Mouse (Mus musculus) forebrain, embryonic 13.5 days (tissue): ENCODE measurements around the gene Sp100. TPM values are rescaled to one million over a fixed set of nuclear protein-coding genes. Genes with fewer than 3 reads are reported as not detected.
A peak's percentile ranks its signal among the peaks of the same experiment; 100 is the strongest.

Source experiments
- ATAC-seq: fragments of 200-750 bp; cut with Nextera tagmentation; 2 replicates; pipeline ENCODE4 v1.8.0; 2017
- H3K27ac ChIP-seq: fragments of 300-500 bp; sonication (generic); 2 replicates; pipeline ENCODE4 v1.5.1; 2015; ENCODE audit warnings: inconsistent platforms, mild to moderate bottlenecking, moderate library complexity
- H3K27me3 ChIP-seq: fragments of 300-500 bp; sonication (generic); 2 replicates; pipeline ENCODE4 v1.6.1; 2015; ENCODE audit warnings: mild to moderate bottlenecking, inconsistent platforms
- H3K36me3 ChIP-seq: fragments of 300-500 bp; sonication (generic); 2 replicates; pipeline ENCODE4 v1.6.1; 2015; ENCODE audit warnings: mild to moderate bottlenecking, inconsistent platforms; ENCODE audit not compliant: poor library complexity, severe bottlenecking
- H3K4me1 ChIP-seq: fragments of 300-500 bp; sonication (generic); 2 replicates; pipeline ENCODE4 v1.6.1; 2015; ENCODE audit warnings: inconsistent platforms
- H3K4me2 ChIP-seq: fragments of 300-500 bp; sonication (generic); 2 replicates; pipeline ENCODE4 v1.6.1; 2015; ENCODE audit warnings: inconsistent platforms, mild to moderate bottlenecking, moderate library complexity
- H3K4me3 ChIP-seq: fragments of 300-500 bp; sonication (generic); 2 replicates; pipeline ENCODE4 v1.5.1; 2015; ENCODE audit warnings: mild to moderate bottlenecking, inconsistent platforms
- H3K9ac ChIP-seq: fragments of 300-500 bp; sonication (generic); 2 replicates; pipeline ENCODE4 v1.6.1; 2015; ENCODE audit warnings: mild to moderate bottlenecking, inconsistent platforms
- H3K9me3 ChIP-seq: fragments of 300-500 bp; sonication (generic); replicated peaks from 2 replicates; pipeline ENCODE4 v1.6.1; 2016; ENCODE audit warnings: inconsistent platforms
- WGBS: fragments of 180-500 bp; shearing (Covaris S2); methylation state at CpG from one replicate; pipeline ENCODE4 v1.1.7; 2015; 5-methylcytosine and 5-hydroxymethylcytosine counted together
- microRNA-seq: library from miRNA; unstranded; fragments of <30 nt; microRNA quantifications from one replicate; pipeline ENCODE4, GENCODE M21; 2016
- polyA plus RNA-seq: library from polyadenylated mRNA; unstranded; fragments of >200 nt; fragmentation: Nextera tagmentation; extraction: Ambion mirVana; gene quantifications from 2 replicates; pipeline ENCODE4 v1.2.1, GENCODE M21; 2015

Sp100 gene
- polyA plus RNA-seq, 1 experiment from 2014 or later = 0.21 TPM

DNA sequence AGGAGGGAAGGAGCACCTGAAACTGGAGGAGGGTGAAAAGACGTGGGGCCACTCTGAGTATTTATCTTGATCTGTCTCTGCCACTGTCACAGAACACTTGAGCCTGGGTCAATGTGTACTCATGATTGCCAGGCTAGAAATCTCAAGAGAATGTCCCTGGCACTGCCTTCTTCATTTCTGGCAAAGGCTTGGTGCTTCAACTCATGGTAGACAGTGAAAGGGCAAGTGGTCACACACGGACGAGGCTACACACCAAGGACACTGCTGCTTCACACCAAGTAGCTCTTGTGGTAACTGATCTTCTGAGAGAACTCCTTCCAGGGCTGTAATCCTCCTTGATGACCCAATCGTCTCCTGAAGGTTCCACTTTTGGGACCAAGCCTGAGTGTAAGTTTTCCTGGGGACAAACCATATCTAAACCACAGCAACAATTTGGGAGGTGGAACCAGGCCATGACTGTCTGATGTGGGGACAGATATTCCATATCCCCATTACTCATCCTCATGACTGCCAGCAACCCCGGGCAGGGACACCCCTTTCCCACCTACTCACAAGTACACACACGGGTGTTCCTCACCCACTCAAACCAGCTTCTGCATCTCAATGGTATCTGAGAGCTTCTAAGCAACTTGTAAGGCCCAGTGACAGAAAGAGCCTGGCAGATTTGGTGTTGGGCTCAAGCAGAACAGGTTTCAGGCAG lies 107.9 kb downstream of the Sp100 start:
- Histone ChIP-seq H3K4me2 (no peak overlapping the region), H3K27me3 (no peaks in the 10 kb centered on the region), H3K27ac (no peak overlapping the region), H3K9ac (no peak overlapping the region), H3K36me3 (no peaks in the 10 kb centered on the region), H3K4me3 (no peak overlapping the region), H3K4me1 (peaks cover 8% of the 10 kb centered on the region), H3K9me3 (no peaks in the 10 kb centered on the region)
- WGBS = 85% methylated on average over 6 of the region's 6 CpGs
- no peak for ATAC-seq

GRCm38 (mm10) chr1:85758231-85758968 lies 108.6 kb downstream of the Sp100 start:
- Histone ChIP-seq H3K9ac (no peak overlapping the region), H3K27me3 (no peaks in the 10 kb centered on the region), H3K4me1 (peaks cover 8% of the 10 kb centered on the region), H3K27ac (no peak overlapping the region), H3K4me3 (no peak overlapping the region), H3K4me2 (peak overlapping the region; percentile 24), H3K9me3 (no peaks in the 10 kb centered on the region), H3K36me3 (no peaks in the 10 kb centered on the region)
- WGBS = 23% methylated on average over 14 of the region's 14 CpGs
- no peak for ATAC-seq

GRCm38 (mm10) chr1:85758969-85759293 lies 109.1 kb downstream of the Sp100 start:
- H3K4me3 ChIP-seq = no peak overlapping the region
- ATAC-seq = no peak
- H3K4me2 ChIP-seq = 0 out of 2 replicates have a peak overlapping the region, but pooled peaks have one; percentile 24
- no peaks in the 10 kb centered on the region for H3K9me3 ChIP-seq
- H3K9ac ChIP-seq = no peak overlapping the region
- WGBS = 17% methylated on average over 1 of the region's 1 CpGs
- H3K27me3 ChIP-seq = no peaks in the 10 kb centered on the region
- H3K4me1 ChIP-seq = peaks cover 8% of the 10 kb centered on the region
- H3K27ac ChIP-seq = no peak overlapping the region
- H3K36me3 ChIP-seq = no peaks in the 10 kb centered on the region

Small RNA genes within 50 kb of the gene (microRNA-seq; reads per million reads assigned to microRNA genes)
- not detected for gene Mir8096

Other genes with a start within 250 kb of the Sp100 start
- not detected in 2 replicates for gene G530012D18Rik, start 74.3 kb upstream of the Sp100 start, polyA plus RNA-seq
- gene Sp110, start 51.2 kb upstream of the Sp100 start, polyA plus RNA-seq = 0.26 and 0.56 TPM in 2 replicates
- gene Sp140, start 49.6 kb upstream of the Sp100 start, polyA plus RNA-seq = 0.14 and 0.41 TPM in 2 replicates
- 0.52 and 0.62 TPM in 2 replicates for gene A630001G21Rik, start 128.7 kb downstream of the Sp100 start, polyA plus RNA-seq
- 44.9 and 46.2 TPM in 2 replicates for gene Cab39, start 143.5 kb downstream of the Sp100 start, polyA plus RNA-seq
- 124 and 129 TPM in 2 replicates for gene Itm2c, start 244.3 kb downstream of the Sp100 start, polyA plus RNA-seq